ENCODE assay signal across 11 mouse cellular contexts in genomic region chr7:100844385-100845025, GRCm38 (mm10). TPM values are rescaled to one million over a fixed set of nuclear protein-coding genes. Genes with fewer than 3 reads are reported as not detected.
A peak's percentile ranks its signal among the peaks of the same experiment; 100 is the strongest.
DNase-seq lines count a peak whose midpoint lies in the region; ATAC-seq and TF ChIP-seq lines count a peak whose summit lies in the region.
"Had no signal": no experiment of that assay in that cellular context is flagged by ENCODE, and none has a peak within 500 bp of the region (broad histone marks: within the 10 kb centered on the region; RNA-seq: fewer than 3 reads in every experiment).

No protein-coding gene starts in this region.

- no peak overlapping the region for H3K9ac ChIP-seq in kidney, embryonic 14.5 days (ENCODE audit: low read depth, low read length)
- H3K9ac ChIP-seq in heart, postnatal 0 days (replicated peaks; ENCODE audit: low read depth, low read length): no peak overlapping the region
- H3K9ac ChIP-seq: limb, embryonic 15.5 days had no signal

- whole genome bisulfite sequencing in kidney, embryonic 14.5 days: 89% methylated on average over 2 of the region's 2 CpGs
- 15% methylated on average over 2 of the region's 2 CpGs for WGBS in heart, postnatal 0 days
- WGBS in small intestine, adult 2 months: 45% methylated on average over 2 of the region's 2 CpGs
- 87% methylated on average over 2 of the region's 2 CpGs for WGBS in thymus, adult 2 months

- DNase-seq in kidney, adult 9 months: no peak
- DNase-seq in brain, adult 2 months (ENCODE audit: low read depth, low spot score): peak; percentile 12
- peak; percentile 30 for DNase-seq in heart, postnatal 0 days (ENCODE audit: low spot score)
- DNase-seq in cerebellum, adult 11 months: no peak
- DNase-seq in thymus, adult 2 months: no peak
- DNase-seq in urinary bladder, postnatal 25 days (ENCODE audit: low spot score): no peak
- DNase-seq: adrenal gland, postnatal 14 days; kidney, postnatal 4 days had no signal

- no peak for TF ChIP-seq POLR2A in small intestine, adult 2 months (IDR thresholded peaks at IDR 0.05; ENCODE audit: low read depth, low read length)
- TF ChIP-seq POLR2A in thymus, adult 2 months (IDR thresholded peaks at IDR 0.05; ENCODE audit: control insufficient read depth, extremely low read depth, insufficient read depth, low read length, poor library complexity): no peak

- H3K9me3 ChIP-seq in kidney, embryonic 14.5 days (ENCODE audit: control insufficient read depth, low read length): no peaks in the 10 kb centered on the region
- no peaks in the 10 kb centered on the region for H3K9me3 ChIP-seq in heart, postnatal 0 days (replicated peaks; ENCODE audit: control insufficient read depth, low read length)
- H3K9me3 ChIP-seq: limb, embryonic 15.5 days had no signal

- no peaks in the 10 kb centered on the region for H3K27me3 ChIP-seq in kidney, embryonic 14.5 days (ENCODE audit: control insufficient read depth, insufficient read depth, low read length)
- no peaks in the 10 kb centered on the region for H3K27me3 ChIP-seq in heart, postnatal 0 days (ENCODE audit: control insufficient read depth, insufficient read depth, low read length)
- no peaks in the 10 kb centered on the region for H3K27me3 ChIP-seq in small intestine, adult 2 months (ENCODE audit: control insufficient read depth, insufficient read depth, low read length)
- no peaks in the 10 kb centered on the region for H3K27me3 ChIP-seq in thymus, adult 2 months (ENCODE audit: control insufficient read depth, insufficient read depth, low read length)
- H3K27me3 ChIP-seq: limb, embryonic 15.5 days had no signal

- no peaks in the 10 kb centered on the region for H3K36me3 ChIP-seq in kidney, embryonic 14.5 days (ENCODE audit: control insufficient read depth, insufficient read depth, low read length)
- H3K36me3 ChIP-seq in heart, postnatal 0 days (replicated peaks; ENCODE audit: control insufficient read depth, insufficient read depth, low read length): no peaks in the 10 kb centered on the region
- no peaks in the 10 kb centered on the region for H3K36me3 ChIP-seq in small intestine, adult 2 months (ENCODE audit: control insufficient read depth, insufficient read depth, low read length)
- peaks cover 5% of the 10 kb centered on the region; the same call in 1 of the 2 replicates for H3K36me3 ChIP-seq in thymus, adult 2 months (ENCODE audit: control insufficient read depth, insufficient read depth, low read length)

- TF ChIP-seq CTCF in heart, postnatal 0 days (IDR thresholded peaks at IDR 0.05; ENCODE audit: low read depth): no peak
- no peak for TF ChIP-seq CTCF in small intestine, adult 2 months (IDR thresholded peaks at IDR 0.05; ENCODE audit: extremely low read depth, insufficient read length, insufficient replicate concordance, low read depth, low read length)
- TF ChIP-seq CTCF in thymus, adult 2 months (IDR thresholded peaks at IDR 0.05; ENCODE audit: borderline replicate concordance, control insufficient read depth, extremely low read depth, insufficient read depth, low read length, poor library complexity): no peak

- no peak overlapping the region for H3K4me2 ChIP-seq in kidney, embryonic 14.5 days (replicated peaks; ENCODE audit: low read depth, low read length)
- H3K4me2 ChIP-seq in heart, postnatal 0 days (ENCODE audit: low read depth, low read length): no peak overlapping the region
- H3K4me2 ChIP-seq: limb, embryonic 15.5 days had no signal

- H3K4me3 ChIP-seq in kidney, embryonic 14.5 days (ENCODE audit: low read length): no peak overlapping the region
- H3K4me3 ChIP-seq in heart, postnatal 0 days (ENCODE audit: low read depth, low read length): no peak overlapping the region
- H3K4me3 ChIP-seq in small intestine, adult 2 months (ENCODE audit: low read depth, low read length): no peak overlapping the region
- H3K4me3 ChIP-seq in thymus, adult 2 months (ENCODE audit: control insufficient read depth, insufficient read depth, low read length): no peak overlapping the region
- H3K4me3 ChIP-seq: limb, embryonic 15.5 days had no signal

- no peak for ATAC-seq in kidney, embryonic 14.5 days (ENCODE audit: low FRiP score, low TSS enrichment)
- ATAC-seq in heart, postnatal 0 days (ENCODE audit: insufficient read depth, low read depth): peak; percentile 15; the same call in 1 of the 2 replicates

- peak overlapping the region; percentile 47; the same call in 1 of the 2 replicates for H3K27ac ChIP-seq in kidney, embryonic 14.5 days (ENCODE audit: low read depth, low read length)
- peak overlapping the region; percentile 70; the same call in 1 of the 2 replicates for H3K27ac ChIP-seq in heart, postnatal 0 days (ENCODE audit: low read depth)
- H3K27ac ChIP-seq in small intestine, adult 2 months (ENCODE audit: insufficient read depth, low read depth, low read length): 0 out of 2 replicates have a peak overlapping the region, but pooled peaks have one; percentile 26
- H3K27ac ChIP-seq in thymus, adult 2 months (ENCODE audit: control insufficient read depth, insufficient read depth, low read length): no peak overlapping the region

- H3K4me1 ChIP-seq in kidney, embryonic 14.5 days (ENCODE audit: control insufficient read depth, insufficient read depth, low read length): peaks cover 3% of the 10 kb centered on the region; the same call in 1 of the 2 replicates
- H3K4me1 ChIP-seq in heart, postnatal 0 days (ENCODE audit: control insufficient read depth, insufficient read depth): peaks cover 21% of the 10 kb centered on the region
- peaks cover 6% of the 10 kb centered on the region; the same call in 1 of the 2 replicates for H3K4me1 ChIP-seq in small intestine, adult 2 months (ENCODE audit: control insufficient read depth, insufficient read depth, insufficient read length, low read length)
- peaks cover 9% of the 10 kb centered on the region for H3K4me1 ChIP-seq in thymus, adult 2 months (replicated peaks; ENCODE audit: control insufficient read depth, insufficient read depth, low read length)

- TF ChIP-seq EP300 in heart, postnatal 0 days (IDR thresholded peaks at IDR 0.05; ENCODE audit: low read depth): no peak

RNA-seq across cellular contexts. Expression of gene Relt, which starts 18.7 kb away (rescaled TPM):
- 2.8 and 3.1 TPM in 2 replicates for polyA plus RNA-seq in kidney, embryonic 14.5 days (2014; fragmentation: Nextera tagmentation; extraction: Ambion mirVana)
- 5.1 and 5.9 TPM in 2 replicates for total RNA-seq in heart, postnatal 0 days (2014; rRNA removed; ENCODE audit: low replicate concordance)
- polyA plus RNA-seq in heart, postnatal 0 days (2015; fragmentation: Nextera tagmentation; extraction: Ambion mirVana): 1.8 and 2.3 TPM in 2 replicates
- 7.0 and 9.5 TPM in 2 replicates for polyA plus RNA-seq in small intestine, adult 2 months (2012; rRNA removed)
- polyA plus RNA-seq in thymus, adult 2 months (2012; rRNA removed): 77.5 and 82.0 TPM in 2 replicates

Comparison
In these comparisons a context has a peak if more than half of its experiments do, and no peak if none do; other contexts are left out.
1. DNase-seq: peak in brain, adult 2 months (single experiment) and heart, postnatal 0 days (single experiment); none in kidney, adult 9 months (single experiment), cerebellum, adult 11 months (single experiment), thymus, adult 2 months (single experiment) and urinary bladder, postnatal 25 days (single experiment).